ENCODE assay signal across 8 mouse cellular contexts in genomic region chr1:191907431-191907810, GRCm38 (mm10). TPM values are rescaled to one million over a fixed set of nuclear protein-coding genes. Genes with fewer than 3 reads are reported as not detected.
DNase-seq lines count a peak whose midpoint lies in the region; ATAC-seq lines count a peak whose summit lies in the region.

No protein-coding gene starts in this region.

- no peaks in the 10 kb centered on the region for H3K27me3 ChIP-seq in intestine, embryonic 14.5 days (replicated peaks; ENCODE audit: control insufficient read depth, insufficient read depth, low read length)

- peak; percentile 85 for DNase-seq in adrenal gland, adult 2 months
- peak; percentile 81 for DNase-seq in embryo, embryonic 11 days
- peak; percentile 74 for DNase-seq in gastrocnemius, postnatal 25 days
- DNase-seq in intestine, embryonic 14.5 days (ENCODE audit: low spot score), result peak; percentile 88
- DNase-seq in left cerebral cortex, postnatal 14 days (ENCODE audit: low spot score in 2 of 2), result peak; percentile 75 to 81
- peak; percentile 79 to 81 for DNase-seq in right cerebral cortex, postnatal 10 days (ENCODE audit: low spot score in 2 of 2)
- peak; percentile 86 for DNase-seq in urinary bladder, postnatal 25 days (ENCODE audit: low spot score)

- peak overlapping the region; percentile 83 for H3K4me2 ChIP-seq in intestine, embryonic 14.5 days (ENCODE audit: low read length)

- intact Hi-C loops in left cerebral cortex, postnatal 14 days (cut with DNase I), result loop anchor here (2.0 to 5.0 kb wide), 2 partner anchors 73 to 185 kb away; partner anchors contain the start of gene Traf5

- peak overlapping the region; percentile 86; the same call in 1 of the 2 replicates for H3K27ac ChIP-seq in intestine, embryonic 14.5 days (ENCODE audit: low read depth)

- no peaks in the 10 kb centered on the region for H3K9me3 ChIP-seq in intestine, embryonic 14.5 days (ENCODE audit: control insufficient read depth, low read length)

- peaks cover 18% of the 10 kb centered on the region for H3K36me3 ChIP-seq in intestine, embryonic 14.5 days (ENCODE audit: control insufficient read depth, insufficient read depth, low read length)

- H3K4me1 ChIP-seq in intestine, embryonic 14.5 days (replicated peaks; ENCODE audit: control insufficient read depth, insufficient read depth, low read length), result peaks cover 31% of the 10 kb centered on the region

- WGBS in intestine, embryonic 14.5 days, result under 1% methylated on average over 43 of the region's 43 CpGs

- peak overlapping the region; percentile 70 for H3K9ac ChIP-seq in intestine, embryonic 14.5 days (ENCODE audit: low read length)

- peak overlapping the region; percentile 96 for H3K4me3 ChIP-seq in intestine, embryonic 14.5 days (ENCODE audit: low read depth, low read length)

- peak; percentile 66 for ATAC-seq in intestine, embryonic 14.5 days (replicated peaks; ENCODE audit: low FRiP score, low TSS enrichment, low read depth)
- ATAC-seq in megakaryocyte progenitor cell, adult 5-6 weeks (replicated peaks; ENCODE audit: poor library complexity), result peak; percentile 48

RNA-seq across cellular contexts. Expression of gene Slc30a1, which starts 0.9 kb away (rescaled TPM):
- 10 to 100 TPM; 18.4 to 19.3 TPM for total RNA-seq in adrenal gland, adult 2 months (2021)
- 16.7 and 17.6 TPM in 2 replicates for polyA plus RNA-seq in adrenal gland, adult 2 months (2012; rRNA removed)
- total RNA-seq in gastrocnemius, postnatal 25 days (2021), result 1 to 10 TPM; 4.9 to 8.4 TPM
- polyA plus RNA-seq in intestine, embryonic 14.5 days (2014; fragmentation: Nextera tagmentation; extraction: Ambion mirVana), result 1.6 and 2.0 TPM in 2 replicates
- total RNA-seq in left cerebral cortex, postnatal 14 days (2021), result 10 to 100 TPM; 33.4 to 36.2 TPM
- total RNA-seq in megakaryocyte progenitor cell, adult 5-6 weeks (2015), result 4.7 TPM in 2 replicates
- total RNA-seq in megakaryocyte progenitor cell, adult 5-6 weeks (2017), result 5.3 and 5.6 TPM in 2 replicates

Comparison
In these comparisons a context has a peak if more than half of its experiments do, and no peak if none do; other contexts are left out.
1. Peak in every context shown above with its lines: DNase-seq, ATAC-seq, H3K4me3 ChIP-seq and H3K27ac ChIP-seq.